Mouse (Mus musculus) brain, embryonic 14.5 days (tissue): ENCODE results near the gene Arl6ip4.

Source experiments
- CTCF ChIP-seq: fragments of 200-500 bp; IDR thresholded peaks from 2 replicates; pipeline ENCODE4 v1.5.1; 2012; ENCODE audit warnings: inconsistent platforms, mild to moderate bottlenecking, moderate library complexity, borderline replicate concordance; ENCODE audit not compliant: insufficient read depth, insufficient read length; ENCODE audit errors: extremely low read depth
- POLR2A ChIP-seq: fragments of 200-500 bp; IDR thresholded peaks from 2 replicates; pipeline ENCODE4 v1.6.1; 2012; ENCODE audit warnings: mild to moderate bottlenecking, inconsistent platforms, borderline replicate concordance; ENCODE audit not compliant: poor library complexity, insufficient read depth, insufficient read length, severe bottlenecking; ENCODE audit errors: extremely low read depth

DNA sequence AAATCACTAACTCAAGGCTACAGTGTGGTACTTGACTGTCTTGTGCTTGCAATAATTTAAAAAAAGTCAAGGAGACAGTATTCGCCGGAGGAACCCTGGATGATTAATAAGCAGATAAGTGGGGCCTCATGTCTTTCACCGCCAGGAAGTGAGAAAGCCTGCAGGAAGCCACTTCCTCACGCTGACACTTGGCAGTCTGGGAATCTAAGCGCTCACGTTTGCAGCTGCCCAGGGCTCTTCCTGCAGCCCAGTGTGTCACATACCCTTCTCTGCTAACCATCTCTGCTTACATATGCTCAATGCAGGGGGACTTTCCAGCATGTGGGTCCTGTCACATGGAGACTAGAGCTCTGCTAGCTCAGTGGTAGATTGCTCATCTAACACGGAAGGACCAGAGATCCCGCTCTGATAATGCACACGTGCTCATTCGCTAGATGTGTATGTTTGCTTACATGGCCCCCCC is 41.0 kb upstream of the Arl6ip4 start:
- no peak for TF ChIP-seq CTCF
- no peak for TF ChIP-seq POLR2A
